Mouse (Mus musculus): ENCODE data around the gene Ercc2. TPM values are rescaled to one million over a fixed set of nuclear protein-coding genes. Genes with fewer than 3 reads are reported as not detected.

The Ercc2 gene
- polyA plus RNA-seq (2014; fragmentation: Illumina TruSeq; extraction: RNeasy Lipid Tissue Mini Kit (QIAGEN cat#74804); ENCODE audit: low read depth, low replicate concordance) = 1.1 TPM

DNA sequence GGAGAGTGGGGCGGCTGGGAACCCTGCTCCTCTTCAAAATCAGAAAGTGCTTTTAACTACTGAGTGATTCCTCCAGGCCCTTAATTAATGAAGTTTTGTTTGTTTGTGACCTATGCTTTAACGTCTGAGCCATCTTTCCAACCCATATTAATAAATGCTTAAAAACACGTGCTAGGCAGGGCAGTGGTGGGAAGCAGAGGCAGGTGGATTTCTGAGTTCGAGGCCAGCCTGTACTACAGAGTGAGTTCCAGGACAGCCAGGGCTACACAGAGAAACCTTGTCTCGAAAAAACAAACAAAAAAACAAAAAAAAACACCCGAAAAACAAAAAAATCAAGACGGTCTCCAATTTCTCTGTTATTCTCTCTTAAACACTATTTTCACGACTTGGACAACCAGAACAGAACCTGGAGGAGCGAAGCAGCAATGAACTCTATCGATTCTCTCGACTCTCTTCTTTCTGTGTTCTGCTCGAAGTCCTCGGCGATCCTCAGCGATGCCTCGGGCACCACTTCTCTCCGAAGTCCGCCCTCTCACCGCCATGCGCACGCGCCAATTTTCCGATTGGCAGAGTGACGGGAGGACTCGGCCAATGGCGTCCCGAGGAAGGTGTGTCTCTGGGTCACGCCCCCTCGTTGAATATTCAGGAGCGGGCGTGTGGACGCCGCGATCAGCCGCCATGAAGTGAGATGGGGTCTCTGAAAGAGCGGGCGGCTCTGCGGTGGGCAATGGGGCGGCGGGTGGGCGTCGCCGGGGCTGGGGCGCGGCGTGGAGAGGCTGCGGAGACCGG is at the start of gene Ercc2:
TSS of gene Ercc2 (plus strand) at position 634 of the 789 bp plus-strand sequence.

DNA sequence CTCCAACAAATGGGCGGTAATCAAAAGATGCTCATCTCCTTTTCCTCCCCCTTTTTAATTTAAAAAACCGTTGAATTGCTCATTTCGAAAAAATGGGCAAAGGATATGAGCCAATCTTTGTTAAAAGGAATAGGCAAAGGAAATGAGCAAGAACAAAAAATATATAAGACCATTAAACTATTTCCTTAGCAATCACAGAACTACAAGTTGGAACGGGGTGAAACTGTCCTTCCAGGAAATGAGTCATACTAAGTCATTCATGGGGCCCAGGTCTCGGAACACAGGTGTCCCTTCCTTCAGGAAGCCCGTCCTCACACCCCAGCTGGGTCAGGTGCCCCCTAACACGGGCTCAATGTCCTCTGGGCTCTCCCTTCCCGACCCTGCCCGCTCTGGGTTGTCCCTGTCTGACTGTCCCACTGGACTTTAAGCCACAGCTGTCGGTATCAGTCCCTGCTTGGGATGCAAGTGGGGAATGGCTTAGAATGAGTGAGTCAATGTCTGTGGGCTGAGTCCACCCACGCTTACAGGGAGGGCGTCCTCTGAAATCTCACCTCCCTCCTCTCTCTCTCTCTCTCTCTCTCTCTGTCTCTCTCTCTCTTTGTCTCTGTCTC is 37.5 kb upstream of the Ercc2 start, which contains the start of gene Ercc1:
TSS of gene Ercc1 (plus strand) at position 542 of the 611 bp plus-strand sequence.

DNA sequence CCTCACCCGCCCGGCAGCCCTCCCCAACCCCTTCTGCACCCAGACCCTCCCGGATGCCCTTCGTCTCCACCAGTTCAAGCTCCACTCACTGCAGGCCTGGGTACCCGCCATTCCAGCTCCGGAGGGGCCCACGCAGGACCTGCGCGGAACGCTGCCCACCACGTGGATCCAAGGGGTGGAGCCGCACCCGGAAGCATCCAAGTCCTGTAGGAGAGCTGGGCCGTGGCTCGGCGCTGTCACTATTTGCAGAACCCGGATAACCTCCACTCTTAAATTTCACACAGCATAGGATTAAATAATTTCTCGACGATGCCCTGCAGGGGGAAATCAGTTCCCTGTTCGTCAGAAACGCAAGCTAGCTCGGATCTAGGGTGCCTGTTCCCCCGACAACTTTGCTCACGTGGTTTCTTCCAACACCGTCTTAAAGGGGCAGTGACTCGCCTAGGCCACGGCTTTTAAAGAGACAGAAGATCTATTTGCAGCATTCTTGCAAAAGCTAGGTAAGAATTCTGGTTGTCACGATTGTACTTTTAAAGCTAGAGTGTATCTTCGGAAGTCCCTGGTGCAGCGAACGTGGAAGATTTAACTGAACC is 22.4 kb upstream of the Ercc2 start, which contains the start of the genes Cd3eap and Ppp1r13l:
TSS of gene Cd3eap (minus strand) at position 185 of the 593 bp plus-strand sequence.
TSS of gene Ppp1r13l (plus strand) at position 451 of the 593 bp plus-strand sequence.

DNA sequence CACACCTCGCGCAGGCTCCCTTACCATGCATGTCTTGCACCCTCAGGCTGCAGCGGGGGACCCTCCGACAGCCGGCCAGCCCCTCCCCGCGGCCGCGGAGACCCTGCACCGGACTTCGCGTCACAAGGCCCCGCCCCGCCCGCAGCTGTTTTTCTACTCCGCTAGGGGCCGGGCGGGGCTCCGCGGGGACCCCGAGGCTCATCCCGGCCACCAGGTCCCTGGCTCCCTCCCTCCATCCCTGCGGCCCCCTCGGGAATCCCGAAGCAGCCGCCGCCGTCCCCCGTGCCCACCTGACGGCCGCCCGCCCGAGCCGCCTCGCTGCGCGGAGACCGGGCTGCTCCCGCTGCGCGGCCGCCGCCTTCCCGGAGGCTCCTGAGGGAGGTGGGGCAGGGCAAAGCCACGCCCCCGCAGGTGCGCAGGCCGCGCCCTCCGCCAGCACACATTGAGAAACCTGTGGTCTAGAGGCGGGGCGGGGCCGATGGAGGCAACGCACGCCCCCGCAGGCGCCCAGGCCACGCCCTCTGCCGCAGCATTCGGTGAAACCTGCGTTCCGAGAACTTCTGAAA is 22.0 kb downstream of the Ercc2 start, which contains the start of gene Klc3:
TSS of gene Klc3 (minus strand) at position 374 of the 566 bp plus-strand sequence.

DNA sequence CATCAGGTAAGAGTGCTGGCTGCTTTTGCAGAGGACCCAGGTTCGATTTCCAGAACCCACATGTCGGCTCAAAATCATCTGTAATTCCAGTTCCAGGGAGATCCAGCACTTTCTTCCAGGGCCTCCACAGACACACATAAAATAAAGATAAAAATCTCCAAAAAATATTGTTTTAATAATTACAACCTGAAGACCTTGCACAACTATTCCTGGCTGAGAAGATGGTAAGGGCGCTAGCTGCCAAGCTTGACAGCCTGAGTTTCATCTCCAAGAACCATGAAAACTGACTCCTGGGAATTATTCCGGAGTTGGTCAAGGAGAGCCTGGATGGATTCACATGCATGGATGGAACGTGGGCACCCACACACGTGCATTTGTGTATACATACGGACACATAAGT is 22.7 kb downstream of the Ercc2 start, which contains the start of gene Ckm:
TSS of gene Ckm (plus strand) at position 301 of the 400 bp plus-strand sequence.

Other genes with a start within 250 kb of the Ercc2 start
- 7.0 TPM for gene Qpctl, start 232.7 kb upstream of the Ercc2 start, polyA plus RNA-seq (2014; fragmentation: Illumina TruSeq; extraction: RNeasy Lipid Tissue Mini Kit (QIAGEN cat#74804); ENCODE audit: low read depth, low replicate concordance)
- gene Snrpd2, start 232.3 kb upstream of the Ercc2 start, polyA plus RNA-seq (2014; fragmentation: Illumina TruSeq; extraction: RNeasy Lipid Tissue Mini Kit (QIAGEN cat#74804); ENCODE audit: low read depth, low replicate concordance) = 2.1 TPM
- gene Gipr, start 215.9 kb upstream of the Ercc2 start, polyA plus RNA-seq (2014; fragmentation: Illumina TruSeq; extraction: RNeasy Lipid Tissue Mini Kit (QIAGEN cat#74804); ENCODE audit: low read depth, low replicate concordance) = 0.44 TPM
- 0.76 TPM for gene Eml2, start 205.6 kb upstream of the Ercc2 start, polyA plus RNA-seq (2014; fragmentation: Illumina TruSeq; extraction: RNeasy Lipid Tissue Mini Kit (QIAGEN cat#74804); ENCODE audit: low read depth, low replicate concordance)
- 0.76 TPM for gene Gpr4, start 169.5 kb upstream of the Ercc2 start, polyA plus RNA-seq (2014; fragmentation: Illumina TruSeq; extraction: RNeasy Lipid Tissue Mini Kit (QIAGEN cat#74804); ENCODE audit: low read depth, low replicate concordance)
- gene Opa3, start 153.7 kb upstream of the Ercc2 start, polyA plus RNA-seq (2014; fragmentation: Illumina TruSeq; extraction: RNeasy Lipid Tissue Mini Kit (QIAGEN cat#74804); ENCODE audit: low read depth, low replicate concordance) = 12.0 TPM
- 121 TPM for gene Vasp, start 110.2 kb upstream of the Ercc2 start, polyA plus RNA-seq (2014; fragmentation: Illumina TruSeq; extraction: RNeasy Lipid Tissue Mini Kit (QIAGEN cat#74804); ENCODE audit: low read depth, low replicate concordance)
- gene Ppm1n, start 101.9 kb upstream of the Ercc2 start, polyA plus RNA-seq (2014; fragmentation: Illumina TruSeq; extraction: RNeasy Lipid Tissue Mini Kit (QIAGEN cat#74804); ENCODE audit: low read depth, low replicate concordance) = not detected
- gene Rtn2, start 99.4 kb upstream of the Ercc2 start, polyA plus RNA-seq (2014; fragmentation: Illumina TruSeq; extraction: RNeasy Lipid Tissue Mini Kit (QIAGEN cat#74804); ENCODE audit: low read depth, low replicate concordance) = 1.6 TPM
- gene Fosb, start 72.0 kb upstream of the Ercc2 start, polyA plus RNA-seq (2014; fragmentation: Illumina TruSeq; extraction: RNeasy Lipid Tissue Mini Kit (QIAGEN cat#74804); ENCODE audit: low read depth, low replicate concordance) = 1.4 TPM
- gene Ercc1, start 37.2 kb upstream of the Ercc2 start, polyA plus RNA-seq (2014; fragmentation: Illumina TruSeq; extraction: RNeasy Lipid Tissue Mini Kit (QIAGEN cat#74804); ENCODE audit: low read depth, low replicate concordance) = 0.63 TPM
- gene Cd3eap, start 22.5 kb upstream of the Ercc2 start, polyA plus RNA-seq (2014; fragmentation: Illumina TruSeq; extraction: RNeasy Lipid Tissue Mini Kit (QIAGEN cat#74804); ENCODE audit: low read depth, low replicate concordance) = 0.95 TPM
- gene Ppp1r13l, start 22.3 kb upstream of the Ercc2 start, polyA plus RNA-seq (2014; fragmentation: Illumina TruSeq; extraction: RNeasy Lipid Tissue Mini Kit (QIAGEN cat#74804); ENCODE audit: low read depth, low replicate concordance) = not detected
- not detected for gene Klc3, start 22.1 kb downstream of the Ercc2 start, polyA plus RNA-seq (2014; fragmentation: Illumina TruSeq; extraction: RNeasy Lipid Tissue Mini Kit (QIAGEN cat#74804); ENCODE audit: low read depth, low replicate concordance)
- not detected for gene Ckm, start 22.8 kb downstream of the Ercc2 start, polyA plus RNA-seq (2014; fragmentation: Illumina TruSeq; extraction: RNeasy Lipid Tissue Mini Kit (QIAGEN cat#74804); ENCODE audit: low read depth, low replicate concordance)
- gene Mark4, start 76.8 kb downstream of the Ercc2 start, polyA plus RNA-seq (2014; fragmentation: Illumina TruSeq; extraction: RNeasy Lipid Tissue Mini Kit (QIAGEN cat#74804); ENCODE audit: low read depth, low replicate concordance) = 1.7 TPM
- not detected for gene Exoc3l2, start 81.3 kb downstream of the Ercc2 start, polyA plus RNA-seq (2014; fragmentation: Illumina TruSeq; extraction: RNeasy Lipid Tissue Mini Kit (QIAGEN cat#74804); ENCODE audit: low read depth, low replicate concordance)
- 4.9 TPM for gene Bloc1s3, start 126.4 kb downstream of the Ercc2 start, polyA plus RNA-seq (2014; fragmentation: Illumina TruSeq; extraction: RNeasy Lipid Tissue Mini Kit (QIAGEN cat#74804); ENCODE audit: low read depth, low replicate concordance)
- gene Trappc6a, start 126.4 kb downstream of the Ercc2 start, polyA plus RNA-seq (2014; fragmentation: Illumina TruSeq; extraction: RNeasy Lipid Tissue Mini Kit (QIAGEN cat#74804); ENCODE audit: low read depth, low replicate concordance) = not detected
- gene Nkpd1, start 135.8 kb downstream of the Ercc2 start, polyA plus RNA-seq (2014; fragmentation: Illumina TruSeq; extraction: RNeasy Lipid Tissue Mini Kit (QIAGEN cat#74804); ENCODE audit: low read depth, low replicate concordance) = not detected
- gene Ppp1r37, start 181.1 kb downstream of the Ercc2 start, polyA plus RNA-seq (2014; fragmentation: Illumina TruSeq; extraction: RNeasy Lipid Tissue Mini Kit (QIAGEN cat#74804); ENCODE audit: low read depth, low replicate concordance) = 0.66 TPM
- gene Zfp296, start 195.3 kb downstream of the Ercc2 start, polyA plus RNA-seq (2014; fragmentation: Illumina TruSeq; extraction: RNeasy Lipid Tissue Mini Kit (QIAGEN cat#74804); ENCODE audit: low read depth, low replicate concordance) = not detected
- gene Gemin7, start 195.6 kb downstream of the Ercc2 start, polyA plus RNA-seq (2014; fragmentation: Illumina TruSeq; extraction: RNeasy Lipid Tissue Mini Kit (QIAGEN cat#74804); ENCODE audit: low read depth, low replicate concordance) = 12.7 TPM
- 7.1 TPM for gene Clasrp, start 222.5 kb downstream of the Ercc2 start, polyA plus RNA-seq (2014; fragmentation: Illumina TruSeq; extraction: RNeasy Lipid Tissue Mini Kit (QIAGEN cat#74804); ENCODE audit: low read depth, low replicate concordance)
- 5.0 TPM for gene Relb, start 247.4 kb downstream of the Ercc2 start, polyA plus RNA-seq (2014; fragmentation: Illumina TruSeq; extraction: RNeasy Lipid Tissue Mini Kit (QIAGEN cat#74804); ENCODE audit: low read depth, low replicate concordance)